Mouse (Mus musculus) layer of hippocampus, adult 9-11 months (tissue): ENCODE results near the gene Slc2a4.
"Not testable (repeated sequence)": the region's sequence is repeated elsewhere in the genome, so short reads cannot be mapped to it uniquely, and the experiment has no call there.

Experiments
- DNase-seq: peaks from one replicate; pipeline ENCODE4 v3.0.0; 2022

Slc2a4 gene

GRCm38 (mm10) chr11:69918118-69918517, 29.9 kb downstream of the Slc2a4 start:
- no peak for DNase-seq

GRCm38 (mm10) chr11:69917379-69917948, 30.5 kb downstream of the Slc2a4 start:
- no peak for DNase-seq

GRCm38 (mm10) chr11:69916652-69917378, 31.2 kb downstream of the Slc2a4 start:
- DNase-seq: not testable (repeated sequence)

- DNase-seq: no peak
These were observed 32.0 kb downstream of the Slc2a4 start for GRCm38 (mm10) chr11:69915667-69916627.

- no peak for DNase-seq
These were observed 33.0 kb downstream of the Slc2a4 start for GRCm38 (mm10) chr11:69914917-69915430.

- DNase-seq: no peak
These were observed 33.6 kb downstream of the Slc2a4 start for GRCm38 (mm10) chr11:69914372-69914764.

- DNase-seq: peak; percentile 94
These were observed 34.2 kb downstream of the Slc2a4 start, which contains the start of gene Gps2 for GRCm38 (mm10) chr11:69913554-69914371. Gene Gps2, plus strand, starts transcription at chr11:69913888.

GRCm38 (mm10) chr11:69912716-69913530, 35.1 kb downstream of the Slc2a4 start:
- DNase-seq: no peak

GRCm38 (mm10) chr11:69911701-69912100, 36.3 kb downstream of the Slc2a4 start:
- DNase-seq: no peak

GRCm38 (mm10) chr11:69910781-69911560, 37.0 kb downstream of the Slc2a4 start:
- no peak for DNase-seq

- DNase-seq: no peak
These were observed 37.8 kb downstream of the Slc2a4 start for GRCm38 (mm10) chr11:69910177-69910576.

- DNase-seq: no peak
These were observed 38.8 kb downstream of the Slc2a4 start for GRCm38 (mm10) chr11:69909174-69909573.

- DNase-seq: no peak
These were observed 39.3 kb downstream of the Slc2a4 start for GRCm38 (mm10) chr11:69908645-69909044.

GRCm38 (mm10) chr11:69904311-69904710, 43.7 kb downstream of the Slc2a4 start:
- DNase-seq: no peak

- DNase-seq: no peak
These were observed 45.0 kb downstream of the Slc2a4 start for GRCm38 (mm10) chr11:69902972-69903371.

GRCm38 (mm10) chr11:69901993-69902392, 46.0 kb downstream of the Slc2a4 start:
- no peak for DNase-seq

GRCm38 (mm10) chr11:69901406-69901846, 46.6 kb downstream of the Slc2a4 start:
- DNase-seq: peak; percentile 99

GRCm38 (mm10) chr11:69900471-69901405, 47.2 kb downstream of the Slc2a4 start, which contains the start of the genes 2810408A11Rik and Neurl4:
Gene 2810408A11Rik, minus strand, starts transcription at chr11:69900987.
Gene Neurl4, plus strand, starts transcription at chr11:69901072.
- DNase-seq: peak; percentile 92

GRCm38 (mm10) chr11:69899870-69900269, 48.1 kb downstream of the Slc2a4 start:
- no peak for DNase-seq
